Mouse (Mus musculus): ENCODE data around the gene Bhmt.

GRCm38 (mm10) chr13:93683336-93683735 is 45.6 kb upstream of the Bhmt start:
- no peak for TF ChIP-seq GATA1 (IDR thresholded peaks at IDR 0.05; ENCODE audit: borderline replicate concordance, low read length)
- no peak for TF ChIP-seq FLI1 (IDR thresholded peaks at IDR 0.05; ENCODE audit: low read length)
